Mouse (Mus musculus): Measurements from ENCODE around the gene Ninl. TPM values are rescaled to one million over a fixed set of nuclear protein-coding genes. Genes with fewer than 3 reads are reported as not detected.

Ninl gene
- polyA plus RNA-seq, 1 experiment = 7.3 TPM

DNA sequence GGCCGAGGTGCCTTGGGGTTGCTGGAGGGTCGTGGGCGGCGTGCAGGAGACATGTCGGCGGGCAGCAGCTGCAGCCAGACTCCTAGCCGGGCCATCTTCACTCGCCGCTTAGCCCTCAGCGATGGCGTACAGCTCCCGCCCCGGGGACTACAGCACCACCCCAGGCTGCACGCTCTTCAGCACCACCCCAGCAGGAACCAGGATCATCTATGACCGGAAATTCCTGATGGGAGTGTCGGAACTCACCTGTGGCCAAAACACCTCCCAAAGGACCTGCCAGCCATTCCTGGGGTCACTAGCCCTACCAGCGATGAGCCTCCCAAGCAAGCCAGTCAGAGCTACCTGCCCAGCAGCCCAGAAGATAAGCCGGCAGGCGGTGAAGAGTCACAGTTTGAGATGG is 105.7 kb downstream of the Ninl start:
- Histone ChIP-seq H3K27ac (ENCODE audit: insufficient read depth, low read length) (no peak overlapping the region), H3K4me1 (ENCODE audit: control insufficient read depth, insufficient read depth, low read length) (no peaks in the 10 kb centered on the region), H3K4me3 (ENCODE audit: insufficient read depth, low read length) (no peak overlapping the region)
- no peak for TF ChIP-seq CTCF (IDR thresholded peaks at IDR 0.05; ENCODE audit: borderline replicate concordance, insufficient read depth, low read length)
- no peak for TF ChIP-seq POLR2A (IDR thresholded peaks at IDR 0.05; ENCODE audit: low read depth, low read length)

DNA sequence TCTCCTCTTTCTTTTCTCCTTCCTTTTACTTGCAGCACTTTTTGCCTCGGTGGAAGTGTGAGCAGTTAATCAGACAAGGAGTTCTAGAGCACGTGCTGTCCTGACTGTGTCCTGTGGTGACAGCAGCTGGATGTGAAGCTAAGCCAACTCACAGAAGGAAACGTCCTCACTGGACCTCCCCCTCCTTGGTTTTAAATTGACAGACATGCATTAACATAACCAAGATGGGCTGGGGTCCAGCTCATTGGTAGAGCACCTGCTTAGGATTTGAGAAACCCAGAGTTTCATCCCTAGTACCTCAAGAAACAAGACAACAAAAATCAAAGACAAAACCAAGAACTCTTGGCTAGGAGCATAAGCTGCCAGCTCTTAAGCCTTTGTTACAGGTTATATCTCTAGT is 108.4 kb downstream of the Ninl start:
- no peak overlapping the region for H3K4me3 ChIP-seq (ENCODE audit: insufficient read depth, low read length)
- H3K27ac ChIP-seq (ENCODE audit: insufficient read depth, low read length) = no peak overlapping the region
- no peaks in the 10 kb centered on the region for H3K4me1 ChIP-seq (ENCODE audit: control insufficient read depth, insufficient read depth, low read length)
- no peak for TF ChIP-seq POLR2A (IDR thresholded peaks at IDR 0.05; ENCODE audit: low read depth, low read length)
- TF ChIP-seq CTCF (IDR thresholded peaks at IDR 0.05; ENCODE audit: borderline replicate concordance, insufficient read depth, low read length) = no peak

DNA sequence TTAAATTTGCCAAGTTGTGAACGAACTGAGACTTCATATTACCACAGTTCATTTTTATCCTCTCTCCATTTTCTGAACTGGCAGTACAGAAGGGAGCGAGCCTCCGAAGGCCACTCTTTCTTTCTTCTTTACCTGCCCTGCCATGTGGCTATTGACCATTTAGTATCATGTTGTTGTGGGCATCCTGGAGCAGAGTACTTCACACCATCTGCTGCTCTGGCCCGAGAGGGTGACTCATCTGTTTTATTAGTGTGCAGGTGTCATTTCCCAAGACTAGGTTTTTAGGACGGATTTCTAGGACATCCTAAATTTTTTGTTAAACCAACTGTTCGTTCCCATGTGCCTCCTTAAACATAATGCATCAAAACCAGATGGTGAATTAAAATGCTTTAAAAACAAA is 110.0 kb downstream of the Ninl start:
- Histone ChIP-seq H3K4me1 (ENCODE audit: control insufficient read depth, insufficient read depth, low read length) (no peaks in the 10 kb centered on the region; the same call in 1 of the 2 replicates), H3K27ac (ENCODE audit: insufficient read depth, low read length) (no peak overlapping the region), H3K4me3 (ENCODE audit: insufficient read depth, low read length) (no peak overlapping the region)
- no peak for TF ChIP-seq CTCF (IDR thresholded peaks at IDR 0.05; ENCODE audit: borderline replicate concordance, insufficient read depth, low read length)
- TF ChIP-seq POLR2A (IDR thresholded peaks at IDR 0.05; ENCODE audit: low read depth, low read length) = no peak

DNA sequence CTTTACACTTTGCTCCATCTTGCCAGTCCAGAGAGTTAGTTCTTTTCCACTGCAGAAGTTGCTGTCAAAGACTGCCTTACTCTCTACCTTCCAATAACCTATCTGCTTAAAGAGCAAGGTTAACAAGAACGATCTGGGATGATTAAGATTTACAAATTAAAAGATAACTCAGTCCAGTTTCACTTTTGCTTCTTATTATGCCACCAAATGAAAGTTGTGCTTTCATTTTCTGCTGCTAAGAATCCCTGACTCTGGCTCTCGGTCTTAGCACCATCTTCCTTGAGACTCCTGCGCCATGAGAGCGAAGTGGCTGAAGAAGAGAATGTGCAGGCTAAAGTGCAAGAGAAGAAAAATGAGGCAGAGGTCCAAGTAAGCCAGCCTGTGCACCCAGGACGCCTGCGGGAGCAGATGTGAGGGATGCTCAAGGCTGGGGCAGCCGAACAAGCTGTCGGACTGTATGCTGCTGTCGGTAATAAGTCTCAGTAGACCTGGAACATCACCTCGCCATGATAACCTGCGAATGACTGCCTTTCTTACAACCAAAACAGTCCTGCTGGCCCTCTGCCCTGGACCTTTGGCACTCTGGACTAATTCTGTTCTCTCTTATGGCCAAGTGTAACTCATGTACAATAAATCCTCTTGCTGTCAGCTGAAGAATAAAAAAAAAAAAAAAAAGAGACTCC is 112.0 kb downstream of the Ninl start:
- H3K4me1 ChIP-seq (ENCODE audit: control insufficient read depth, insufficient read depth, low read length) = no peaks in the 10 kb centered on the region; the same call in 1 of the 2 replicates

DNA sequence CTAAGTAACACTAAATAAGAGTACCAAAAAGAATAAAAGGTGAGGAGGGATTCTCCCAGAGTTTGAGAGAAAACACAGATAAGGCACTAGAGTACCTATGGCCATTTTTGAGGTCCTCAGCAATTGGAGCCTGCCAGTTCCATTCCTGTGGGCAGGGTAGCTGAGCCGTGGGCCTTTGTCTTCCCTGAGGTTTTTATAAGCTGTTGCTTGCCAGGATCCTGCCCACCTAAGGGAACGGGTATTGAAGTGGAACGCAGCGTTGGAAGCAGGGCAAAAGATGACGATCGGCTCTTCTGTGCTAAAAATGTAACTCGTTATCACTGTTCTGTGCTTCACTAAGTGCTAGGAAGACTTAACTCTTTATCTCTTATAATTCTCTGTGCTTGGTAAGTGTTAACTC is 115.7 kb downstream of the Ninl start:
- no peak for TF ChIP-seq CTCF (IDR thresholded peaks at IDR 0.05; ENCODE audit: borderline replicate concordance, insufficient read depth, low read length)
- no peak for TF ChIP-seq POLR2A (IDR thresholded peaks at IDR 0.05; ENCODE audit: low read depth, low read length)
- H3K27ac ChIP-seq (ENCODE audit: insufficient read depth, low read length) = no peak overlapping the region
- H3K4me1 ChIP-seq (ENCODE audit: control insufficient read depth, insufficient read depth, low read length) = no peaks in the 10 kb centered on the region; the same call in 1 of the 2 replicates
- no peak overlapping the region for H3K4me3 ChIP-seq (ENCODE audit: insufficient read depth, low read length)

More for the DNA sequence above, 112.0 kb downstream of the Ninl start:
- no peak overlapping the region for H3K27ac ChIP-seq (ENCODE audit: insufficient read depth, low read length)
- H3K4me3 ChIP-seq (ENCODE audit: insufficient read depth, low read length) = no peak overlapping the region
- TF ChIP-seq POLR2A (IDR thresholded peaks at IDR 0.05; ENCODE audit: low read depth, low read length) = no peak
- TF ChIP-seq CTCF (IDR thresholded peaks at IDR 0.05; ENCODE audit: borderline replicate concordance, insufficient read depth, low read length) = no peak

DNA sequence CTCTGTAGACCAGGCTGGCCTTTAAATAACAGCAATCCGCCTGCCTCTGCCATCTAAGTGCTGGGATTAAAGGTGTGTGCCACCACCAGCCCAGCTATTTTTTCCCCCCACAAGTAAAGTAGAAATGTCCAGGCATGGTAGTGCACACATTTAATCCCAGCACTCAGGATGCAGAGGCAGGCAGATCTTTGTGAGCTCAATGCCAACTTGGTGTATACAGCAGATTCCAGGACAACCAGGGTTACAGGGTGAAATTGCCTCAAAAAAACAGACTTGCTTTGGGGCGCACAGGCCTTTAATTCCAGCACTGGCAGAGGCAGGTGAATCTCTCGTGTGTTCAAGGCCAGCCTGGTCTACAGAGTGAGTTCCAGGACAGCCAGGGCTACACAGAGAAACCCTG is 116.2 kb downstream of the Ninl start:
- Histone ChIP-seq H3K27ac (ENCODE audit: insufficient read depth, low read length) (no peak overlapping the region), H3K4me3 (ENCODE audit: insufficient read depth, low read length) (no peak overlapping the region), H3K4me1 (ENCODE audit: control insufficient read depth, insufficient read depth, low read length) (no peaks in the 10 kb centered on the region; the same call in 1 of the 2 replicates)
- TF ChIP-seq CTCF (IDR thresholded peaks at IDR 0.05; ENCODE audit: borderline replicate concordance, insufficient read depth, low read length) = no peak
- no peak for TF ChIP-seq POLR2A (IDR thresholded peaks at IDR 0.05; ENCODE audit: low read depth, low read length)

DNA sequence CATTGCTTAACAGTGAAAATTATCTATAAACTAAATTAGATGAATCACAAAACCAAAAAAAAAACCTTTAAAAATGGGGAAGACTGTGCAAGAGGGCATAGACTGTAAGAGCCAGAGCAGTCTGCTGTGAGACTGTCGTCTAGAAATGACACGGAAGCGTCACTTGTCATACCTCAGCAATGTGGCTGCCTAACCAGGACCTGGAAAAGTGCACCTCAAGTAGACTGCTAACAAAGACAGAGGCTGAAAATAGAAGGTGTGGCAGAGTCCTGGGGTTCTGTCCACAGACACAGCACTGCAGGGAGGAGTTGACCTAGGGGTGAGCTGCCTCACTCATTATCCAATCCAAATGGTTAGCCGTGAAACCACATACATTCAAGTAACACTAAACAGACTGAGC is 117.0 kb downstream of the Ninl start:
- TF ChIP-seq POLR2A (IDR thresholded peaks at IDR 0.05; ENCODE audit: low read depth, low read length) (no peak), CTCF (IDR thresholded peaks at IDR 0.05; ENCODE audit: borderline replicate concordance, insufficient read depth, low read length) (no peak)

DNA sequence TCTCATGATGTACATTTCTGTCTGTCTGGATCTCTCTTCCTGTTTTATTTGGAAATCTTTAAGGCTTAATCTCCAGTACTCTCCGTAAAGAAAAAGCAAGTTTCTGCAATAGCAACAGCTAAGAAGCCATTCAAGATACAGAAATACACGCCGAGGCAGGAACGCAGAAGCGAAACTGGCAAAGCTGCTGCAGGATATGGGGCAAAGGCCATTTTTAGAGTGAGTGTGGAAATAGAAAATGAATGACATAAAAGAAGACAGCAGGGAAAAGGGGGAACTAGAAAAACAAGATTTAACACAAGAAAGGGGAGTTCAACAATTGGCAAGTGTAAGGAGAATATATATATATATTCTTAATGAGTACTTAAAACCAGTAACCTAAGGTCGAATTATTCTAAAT is 117.5 kb downstream of the Ninl start:
- no peak overlapping the region for H3K4me3 ChIP-seq (ENCODE audit: insufficient read depth, low read length)
- no peak overlapping the region for H3K27ac ChIP-seq (ENCODE audit: insufficient read depth, low read length)
- TF ChIP-seq POLR2A (IDR thresholded peaks at IDR 0.05; ENCODE audit: low read depth, low read length) (no peak), CTCF (IDR thresholded peaks at IDR 0.05; ENCODE audit: borderline replicate concordance, insufficient read depth, low read length) (no peak)
- H3K4me1 ChIP-seq (ENCODE audit: control insufficient read depth, insufficient read depth, low read length) = no peaks in the 10 kb centered on the region; the same call in 1 of the 2 replicates

More for the DNA sequence above, 117.0 kb downstream of the Ninl start:
- Histone ChIP-seq H3K27ac (ENCODE audit: insufficient read depth, low read length) (no peak overlapping the region), H3K4me3 (ENCODE audit: insufficient read depth, low read length) (no peak overlapping the region), H3K4me1 (ENCODE audit: control insufficient read depth, insufficient read depth, low read length) (no peaks in the 10 kb centered on the region; the same call in 1 of the 2 replicates)

DNA sequence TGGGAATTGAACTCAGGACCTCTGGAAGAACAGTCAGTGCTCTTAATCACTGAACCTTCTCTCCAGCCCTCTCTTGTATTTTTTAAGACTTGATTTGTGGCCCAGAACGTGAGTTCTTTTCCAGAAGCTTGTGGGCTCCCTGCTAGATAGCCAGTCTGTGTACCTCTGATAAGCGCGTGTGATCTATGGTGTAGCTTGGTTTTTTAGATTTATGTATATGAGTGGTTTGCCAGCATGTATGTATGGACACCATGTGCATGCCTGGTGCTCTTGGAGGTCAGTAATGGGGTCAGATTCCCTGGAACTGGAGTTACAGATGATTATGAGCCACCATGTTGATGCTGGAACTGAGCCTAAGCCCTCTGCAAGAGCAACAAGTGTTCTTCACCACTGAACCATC is 118.6 kb downstream of the Ninl start:
- TF ChIP-seq POLR2A (IDR thresholded peaks at IDR 0.05; ENCODE audit: low read depth, low read length) = no peak
- no peak for TF ChIP-seq CTCF (IDR thresholded peaks at IDR 0.05; ENCODE audit: borderline replicate concordance, insufficient read depth, low read length)
- Histone ChIP-seq H3K27ac (ENCODE audit: insufficient read depth, low read length) (no peak overlapping the region), H3K4me3 (ENCODE audit: insufficient read depth, low read length) (no peak overlapping the region), H3K4me1 (ENCODE audit: control insufficient read depth, insufficient read depth, low read length) (no peaks in the 10 kb centered on the region; the same call in 1 of the 2 replicates)

DNA sequence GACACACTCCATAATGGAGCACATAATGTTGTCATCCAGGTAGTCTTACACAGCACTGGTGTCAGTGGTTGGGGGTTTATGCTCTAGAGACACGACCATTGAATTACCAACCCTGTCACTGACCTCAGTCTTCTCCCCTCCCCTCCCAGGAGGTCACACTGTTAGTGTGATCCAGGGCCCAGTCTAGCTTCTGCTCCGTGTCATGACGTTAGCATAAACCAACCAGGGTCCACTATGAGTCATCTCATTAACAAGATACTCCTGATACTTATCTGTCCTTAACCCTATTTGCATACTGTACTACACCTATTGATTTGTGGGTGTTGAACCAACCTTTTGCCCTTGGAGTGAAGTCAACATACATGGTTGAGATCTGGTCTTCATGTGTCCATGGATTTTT is 120.5 kb downstream of the Ninl start:
- Histone ChIP-seq H3K4me3 (ENCODE audit: insufficient read depth, low read length) (no peak overlapping the region), H3K4me1 (ENCODE audit: control insufficient read depth, insufficient read depth, low read length) (no peaks in the 10 kb centered on the region), H3K27ac (ENCODE audit: insufficient read depth, low read length) (no peak overlapping the region)
- TF ChIP-seq POLR2A (IDR thresholded peaks at IDR 0.05; ENCODE audit: low read depth, low read length) (no peak), CTCF (IDR thresholded peaks at IDR 0.05; ENCODE audit: borderline replicate concordance, insufficient read depth, low read length) (no peak)
